Mouse (Mus musculus) megakaryocyte, embryonic 14.5 days (primary cell): ENCODE results near the gene Miip. TPM values are rescaled to one million over a fixed set of nuclear protein-coding genes. Genes with fewer than 3 reads are reported as not detected.
"Not testable (repeated sequence)": the region's sequence is repeated elsewhere in the genome, so short reads cannot be mapped to it uniquely, and the experiment has no call there.

Experiments
- H3K27me3 ChIP-seq: replicated peaks from 2 replicates; pipeline ENCODE3; 2012; ENCODE audit warnings: inconsistent platforms
- H3K36me3 ChIP-seq: replicated peaks from 2 replicates; pipeline ENCODE3; 2012; ENCODE audit warnings: low read length, inconsistent platforms, mixed read lengths
- H3K4me1 ChIP-seq: 2 replicates; pipeline ENCODE4 v1.6.1; 2012; ENCODE audit warnings: inconsistent platforms
- H3K4me3 ChIP-seq: replicated peaks from 2 replicates; pipeline ENCODE3; 2012; ENCODE audit warnings: moderate library complexity, mild to moderate bottlenecking, inconsistent platforms
- H3K9me3 ChIP-seq: 2 replicates; pipeline ENCODE4 v1.6.1; 2012; ENCODE audit warnings: inconsistent platforms
- FLI1 ChIP-seq: IDR thresholded peaks from 2 replicates; pipeline ENCODE4 v1.6.1; 2012; ENCODE audit warnings: low read length, inconsistent platforms, mixed read lengths
- GATA1 ChIP-seq: IDR thresholded peaks from 3 replicates; pipeline ENCODE4 v1.6.1; 2012; ENCODE audit warnings: mixed read lengths, low read length, inconsistent platforms, borderline replicate concordance
- polyA plus RNA-seq: library from polyadenylated mRNA; stranded (reverse); fragments of >175 nt; gene quantifications from 2 replicates; pipeline ENCODE4 v1.2.3, GENCODE M21; 2012; ENCODE audit warnings: low replicate concordance; ENCODE audit not compliant: insufficient read depth

Gene Miip
- polyA plus RNA-seq, 1 experiment, result 44.2 TPM

DNA sequence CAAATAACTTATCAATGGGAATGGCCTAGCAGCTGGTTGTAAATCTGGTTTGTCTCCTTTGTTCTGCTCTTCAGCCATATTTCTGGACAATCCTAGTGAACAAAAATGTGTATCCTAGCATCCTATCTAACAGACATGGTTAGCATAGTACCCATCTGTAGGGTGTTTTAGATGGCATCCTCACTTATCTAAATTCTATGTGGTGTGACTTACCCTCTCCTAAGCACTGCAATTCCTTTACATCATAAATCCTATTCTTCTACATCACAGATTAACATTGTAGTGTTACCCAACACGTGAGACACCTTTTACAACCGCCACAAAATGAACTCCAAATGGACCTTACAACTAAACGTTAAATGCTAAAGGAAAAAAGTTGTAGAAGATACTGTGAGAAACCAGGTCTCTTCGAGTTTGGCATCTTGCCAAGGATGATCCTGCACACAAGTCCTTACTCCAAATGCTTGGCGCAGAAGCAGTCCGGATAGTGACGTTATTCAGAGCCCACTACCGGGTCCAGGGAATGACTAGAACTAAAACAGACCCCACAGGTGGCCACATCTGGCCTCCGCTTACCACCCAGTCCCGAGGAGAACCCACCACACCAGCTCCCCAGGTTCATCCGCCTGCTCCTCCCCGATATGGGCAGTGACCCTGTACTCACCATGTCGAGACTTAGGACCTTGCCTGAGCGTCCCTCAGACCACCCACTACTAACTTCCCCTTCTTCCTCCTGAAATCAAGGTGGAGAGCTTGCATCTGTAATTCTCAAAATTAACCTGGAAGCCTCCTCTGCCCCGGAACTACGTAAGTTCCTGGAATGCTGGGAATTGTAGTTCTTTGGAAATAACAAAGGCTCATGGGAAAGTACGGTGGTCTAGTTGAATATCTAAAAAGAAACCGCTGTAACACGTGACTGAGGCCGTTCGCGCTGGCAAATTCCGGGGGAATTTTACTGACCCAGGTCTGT lies 20.7 kb downstream of the Miip start, which contains the start of gene Zfp933:
Gene Zfp933 (minus strand): TSS at position 753 of the 970 bp plus-strand sequence.
- Histone ChIP-seq H3K4me3 (peak within 1 kb of the TSS; percentile 96), H3K9me3 (no peaks in the 10 kb centered on the region), H3K4me1 (peaks cover 30% of the 10 kb centered on the region), H3K27me3 (no peaks in the 10 kb centered on the region), H3K36me3 (peaks cover 16% of the 10 kb centered on the region)
- no peak for TF ChIP-seq FLI1
- TF ChIP-seq GATA1, result no peak

DNA sequence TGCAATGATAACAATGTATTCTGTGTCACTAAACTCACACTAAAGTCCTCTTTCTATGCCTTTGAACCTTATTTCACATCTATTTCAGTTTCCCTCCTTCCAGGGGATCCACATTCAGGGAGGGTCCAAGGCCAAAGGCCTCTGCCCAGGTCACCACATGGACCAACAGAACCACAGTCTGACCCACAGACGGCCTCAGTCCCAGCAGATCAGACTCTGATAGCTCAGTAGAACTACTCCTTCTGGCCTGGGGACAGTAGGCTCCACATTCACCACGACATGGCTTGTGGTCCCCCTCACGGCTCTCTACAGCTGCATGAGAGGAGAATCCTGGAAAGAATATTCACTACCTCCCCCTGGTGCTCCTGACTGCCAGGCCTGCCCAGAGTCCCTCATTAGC lies 25.7 kb downstream of the Miip start:
- H3K4me1 ChIP-seq, result peaks cover 15% of the 10 kb centered on the region; the same call in 1 of the 2 replicates
- peaks cover 37% of the 10 kb centered on the region for H3K36me3 ChIP-seq
- H3K4me3 ChIP-seq, result no peak overlapping the region
- H3K9me3 ChIP-seq, result no peaks in the 10 kb centered on the region
- TF ChIP-seq GATA1 (no peak), FLI1 (no peak)
- H3K27me3 ChIP-seq, result no peaks in the 10 kb centered on the region

DNA sequence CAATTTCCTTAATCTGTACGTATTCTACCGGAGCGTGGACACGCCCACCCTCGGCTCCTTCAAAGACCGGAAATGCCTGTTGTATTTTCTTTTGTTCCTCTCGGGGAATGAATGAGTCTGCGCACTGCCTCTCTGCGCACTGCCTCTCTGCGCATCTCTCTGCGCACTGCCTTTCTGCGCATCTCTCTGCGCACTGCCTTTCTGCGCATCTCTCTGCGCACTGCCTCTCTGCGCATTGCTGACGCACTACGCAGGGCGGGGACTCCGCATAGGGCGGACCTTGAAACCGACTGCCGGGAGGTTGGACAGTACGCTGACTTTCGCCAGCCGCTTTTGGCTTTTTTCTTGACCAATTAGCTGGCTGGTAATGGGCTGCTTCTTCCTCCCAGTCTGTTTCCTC lies 29.3 kb downstream of the Miip start:
- not testable (repeated sequence) for H3K4me1 ChIP-seq, H3K4me3 ChIP-seq, H3K27me3 ChIP-seq, H3K9me3 ChIP-seq
- H3K36me3 ChIP-seq, result peaks cover 33% of the 10 kb centered on the region

DNA sequence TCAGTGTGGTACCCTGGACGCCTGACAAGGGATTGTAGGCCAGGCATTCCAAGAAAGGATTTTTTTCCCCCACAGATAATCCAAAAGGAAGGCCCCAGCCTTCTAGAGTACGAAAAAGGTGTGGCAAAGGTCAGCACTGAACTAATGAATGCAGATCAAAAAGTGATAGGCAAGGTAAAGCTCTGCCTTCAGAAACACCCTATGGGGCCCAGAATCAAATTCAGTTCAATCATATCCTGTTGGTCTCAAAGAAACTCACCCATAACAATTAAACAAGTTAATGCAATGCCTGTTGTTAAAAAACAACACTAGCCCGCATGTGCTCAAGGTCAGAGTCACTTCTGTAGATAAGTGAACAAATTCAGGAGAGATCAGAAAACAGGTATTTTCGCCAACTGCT lies 44.2 kb downstream of the Miip start:
- TF ChIP-seq FLI1 (no peak), GATA1 (no peak)
- Histone ChIP-seq H3K4me1 (no peaks in the 10 kb centered on the region), H3K9me3 (peaks cover 61% of the 10 kb centered on the region), H3K4me3 (no peak overlapping the region), H3K27me3 (no peaks in the 10 kb centered on the region), H3K36me3 (peaks cover 64% of the 10 kb centered on the region)

DNA sequence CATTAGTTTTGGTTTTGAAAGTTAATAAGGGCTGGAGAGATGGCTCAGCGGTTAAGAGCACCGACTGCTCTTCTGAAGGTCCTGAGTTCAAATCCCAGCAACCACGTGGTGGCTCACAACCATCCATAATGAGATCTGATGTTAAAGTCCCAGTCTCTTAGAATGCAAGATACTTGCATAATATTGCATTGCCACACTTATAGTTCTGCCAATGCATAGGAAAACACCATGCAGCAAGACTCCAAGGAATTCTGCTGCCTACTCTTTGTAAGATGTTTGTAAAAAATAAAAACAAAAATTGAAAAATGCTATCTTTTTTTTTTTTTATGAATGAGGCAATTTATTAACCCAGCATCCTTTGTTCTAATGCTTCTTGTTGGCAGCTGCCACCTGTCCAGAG lies 47.2 kb downstream of the Miip start:
- not testable (repeated sequence) for H3K4me3 ChIP-seq, H3K27me3 ChIP-seq

DNA sequence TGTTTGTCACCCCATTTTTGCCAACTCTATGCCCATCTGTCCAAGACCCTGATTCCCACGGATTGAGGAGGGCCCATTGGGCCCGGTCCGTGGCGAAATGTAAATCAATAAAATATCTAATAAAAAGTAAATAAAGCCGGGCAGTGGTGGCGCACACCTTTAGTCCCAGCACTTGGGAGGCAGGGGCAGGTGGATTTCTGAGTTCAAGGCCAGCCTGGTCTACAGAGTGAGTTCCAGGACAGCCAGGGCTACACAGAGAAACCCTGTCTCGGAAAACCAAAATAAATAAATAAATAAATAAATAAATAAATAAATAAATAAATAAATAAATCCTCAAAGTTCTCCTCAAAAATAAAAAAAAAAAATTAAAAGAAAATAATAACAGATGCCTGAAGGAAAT lies 49.0 kb downstream of the Miip start:
- Histone ChIP-seq H3K36me3 (peaks cover 20% of the 10 kb centered on the region), H3K9me3 (peaks cover 41% of the 10 kb centered on the region)
- not testable (repeated sequence) for H3K4me3 ChIP-seq, H3K4me1 ChIP-seq, H3K27me3 ChIP-seq

More for the DNA sequence above, 47.2 kb downstream of the Miip start:
- not testable (repeated sequence) for H3K4me1 ChIP-seq
- Histone ChIP-seq H3K9me3 (peaks cover 56% of the 10 kb centered on the region), H3K36me3 (peaks cover 35% of the 10 kb centered on the region)

DNA sequence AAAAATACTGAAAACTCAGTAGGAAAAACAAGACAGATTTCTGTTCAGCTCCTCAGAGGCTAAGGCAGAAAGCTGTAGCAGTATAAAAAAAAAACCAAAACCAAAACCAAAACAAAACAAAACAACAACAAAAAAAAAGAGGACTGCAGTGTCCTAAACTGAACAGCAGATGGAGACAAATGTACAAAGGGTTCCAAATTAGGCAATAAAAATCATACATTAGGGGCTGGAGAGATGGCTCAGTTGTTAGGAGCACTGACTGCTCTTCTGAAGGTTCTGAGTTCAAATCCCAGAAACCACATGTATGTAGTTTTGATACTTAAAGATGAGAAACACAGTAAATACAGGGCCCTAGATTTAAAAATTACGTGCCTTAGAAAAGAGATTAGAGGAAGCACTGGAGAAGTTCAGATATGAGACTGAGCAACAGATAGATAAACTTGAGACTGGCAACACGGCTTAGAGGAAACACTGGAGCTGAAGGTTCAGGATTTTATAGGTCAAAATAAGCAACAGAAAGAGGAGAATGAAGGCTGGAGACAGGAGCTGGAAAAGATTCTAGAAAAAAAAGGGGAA lies 53.9 kb downstream of the Miip start:
- Histone ChIP-seq H3K4me1 (peaks cover 4% of the 10 kb centered on the region; the same call in 1 of the 2 replicates), H3K4me3 (no peak overlapping the region), H3K9me3 (peaks cover 3% of the 10 kb centered on the region; the same call in 1 of the 2 replicates), H3K36me3 (no peaks in the 10 kb centered on the region), H3K27me3 (no peaks in the 10 kb centered on the region)
- TF ChIP-seq FLI1 (no peak), GATA1 (no peak)

DNA sequence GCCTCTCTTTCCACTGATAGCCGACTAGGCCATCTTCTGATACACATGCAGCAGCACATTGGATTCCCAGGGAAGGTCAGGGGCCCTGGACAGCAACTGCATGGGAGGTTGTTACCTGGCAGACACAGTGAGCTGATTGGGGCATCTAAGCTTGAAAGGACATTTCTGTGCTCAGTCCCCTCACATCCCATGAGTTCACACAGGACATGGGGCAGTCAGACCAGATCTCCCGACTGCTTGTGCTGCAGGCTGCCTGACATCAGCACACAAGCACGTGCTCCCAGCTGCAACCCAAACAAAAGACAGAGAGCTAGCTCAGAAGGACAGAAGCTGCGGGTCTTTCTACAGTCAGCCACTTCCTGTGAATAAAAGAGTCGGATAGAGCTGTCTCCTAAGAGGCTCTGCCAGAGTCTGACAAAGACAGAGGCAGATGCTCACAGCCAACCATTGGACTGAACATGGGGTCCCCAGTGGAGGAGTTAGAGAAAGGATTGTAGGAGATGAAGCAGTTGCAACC lies 55.3 kb downstream of the Miip start:
- no peak for TF ChIP-seq GATA1
- TF ChIP-seq FLI1, result no peak

More for the DNA sequence above, 55.3 kb downstream of the Miip start:
- H3K4me1 ChIP-seq, result peaks cover 4% of the 10 kb centered on the region; the same call in 1 of the 2 replicates
- H3K9me3 ChIP-seq, result peaks cover 6% of the 10 kb centered on the region; the same call in 1 of the 2 replicates
- H3K27me3 ChIP-seq, result no peaks in the 10 kb centered on the region
- H3K4me3 ChIP-seq, result peak overlapping the region; percentile 6
- no peaks in the 10 kb centered on the region for H3K36me3 ChIP-seq

Other genes with a start within 250 kb of the Miip start
- 0.39 TPM in 1 of 2 replicates, not detected in the other for gene Zfp979, start 226.3 kb downstream of the Miip start, polyA plus RNA-seq
- gene Zfp534, start 166.3 kb downstream of the Miip start, polyA plus RNA-seq, result not detected in 2 replicates
- 0.07 TPM in 1 of 2 replicates, not detected in the other for gene Zfp984, start 59.0 kb downstream of the Miip start, polyA plus RNA-seq
- not detected in 2 replicates for gene Zfp933, start 20.4 kb downstream of the Miip start, polyA plus RNA-seq
- not detected in 2 replicates for gene Fv1, start 163 bp upstream of the Miip start, polyA plus RNA-seq
- gene Mfn2, start 35.9 kb upstream of the Miip start, polyA plus RNA-seq, result 19.0 and 25.4 TPM in 2 replicates
- 11.8 and 14.9 TPM in 2 replicates for gene Plod1, start 68.0 kb upstream of the Miip start, polyA plus RNA-seq
- gene 2510039O18Rik, start 72.1 kb upstream of the Miip start, polyA plus RNA-seq, result 87.3 and 131 TPM in 2 replicates
- not detected in 2 replicates for gene Nppb, start 117.0 kb upstream of the Miip start, polyA plus RNA-seq
- gene Nppa, start 131.9 kb upstream of the Miip start, polyA plus RNA-seq, result not detected in 2 replicates
- gene Clcn6, start 170.0 kb upstream of the Miip start, polyA plus RNA-seq, result 2.4 and 3.5 TPM in 2 replicates
- gene Mthfr, start 170.3 kb upstream of the Miip start, polyA plus RNA-seq, result 3.5 and 7.0 TPM in 2 replicates
- 16.5 and 50.7 TPM in 2 replicates for gene Agtrap, start 219.2 kb upstream of the Miip start, polyA plus RNA-seq